Mouse (Mus musculus) C2C12 (cell line): Measurements from ENCODE around the gene Fstl1.

Experiments
- CTCF ChIP-seq: IDR thresholded peaks from one replicate; pipeline ENCODE4 v1.5.1; 2011; ENCODE audit not compliant: control insufficient read depth, insufficient read depth, insufficient read length
- MAX ChIP-seq: IDR thresholded peaks from one replicate; pipeline ENCODE4 v1.6.1; 2011; ENCODE audit warnings: mild to moderate bottlenecking, control low read depth
- MYOD1 ChIP-seq: IDR thresholded peaks from one replicate; pipeline ENCODE4 v1.6.1; 2011; ENCODE audit warnings: low read depth; ENCODE audit not compliant: control insufficient read depth, insufficient read length
- MYOG ChIP-seq: IDR thresholded peaks from one replicate; pipeline ENCODE4 v1.6.1; 2011; ENCODE audit not compliant: control insufficient read depth, insufficient read length; ENCODE audit errors: extremely low read depth
- USF1 ChIP-seq: IDR thresholded peaks from one replicate; pipeline ENCODE4 v1.6.1; 2011; ENCODE audit warnings: low read depth, mild to moderate bottlenecking, control low read depth, moderate library complexity

DNA sequence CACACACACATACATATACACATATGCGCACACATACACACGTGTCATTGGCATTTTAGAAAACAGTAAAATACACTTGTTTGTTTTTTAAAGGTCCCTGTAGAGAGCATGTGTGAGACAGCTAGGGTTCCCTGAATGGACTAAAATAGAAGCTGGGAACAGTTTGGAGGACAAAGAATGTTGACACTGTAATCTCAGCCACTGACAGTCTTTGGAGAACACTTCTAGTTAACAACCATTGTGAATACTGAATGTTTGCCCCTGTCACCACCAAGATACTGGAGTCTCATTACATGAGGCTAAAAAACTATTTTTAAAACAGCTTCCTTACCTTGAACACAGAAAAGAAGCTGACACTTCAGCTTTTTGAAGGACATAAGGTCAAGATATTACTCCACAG lies 19.4 kb upstream of the Fstl1 start:
- TF ChIP-seq MAX (no peak), CTCF (no peak), USF1 (no peak), MYOD1 (no peak), MYOG (no peak)
